Mouse (Mus musculus) heart, adult 10 weeks (tissue): ENCODE measurements around the gene Dgki. TPM values are rescaled to one million over a fixed set of nuclear protein-coding genes. Genes with fewer than 3 reads are reported as not detected.

Source experiments
- polyA plus RNA-seq: library from polyadenylated mRNA; stranded (reverse); fragments of 350-450 nt; fragmentation: Illumina TruSeq; extraction: RNeasy Lipid Tissue Mini Kit (QIAGEN cat#74804); gene quantifications from one replicate; pipeline ENCODE4 v1.2.3, GENCODE M21; 2014; ENCODE audit warnings: low read depth, low replicate concordance

Dgki gene
- 0.29 TPM for polyA plus RNA-seq

DNA sequence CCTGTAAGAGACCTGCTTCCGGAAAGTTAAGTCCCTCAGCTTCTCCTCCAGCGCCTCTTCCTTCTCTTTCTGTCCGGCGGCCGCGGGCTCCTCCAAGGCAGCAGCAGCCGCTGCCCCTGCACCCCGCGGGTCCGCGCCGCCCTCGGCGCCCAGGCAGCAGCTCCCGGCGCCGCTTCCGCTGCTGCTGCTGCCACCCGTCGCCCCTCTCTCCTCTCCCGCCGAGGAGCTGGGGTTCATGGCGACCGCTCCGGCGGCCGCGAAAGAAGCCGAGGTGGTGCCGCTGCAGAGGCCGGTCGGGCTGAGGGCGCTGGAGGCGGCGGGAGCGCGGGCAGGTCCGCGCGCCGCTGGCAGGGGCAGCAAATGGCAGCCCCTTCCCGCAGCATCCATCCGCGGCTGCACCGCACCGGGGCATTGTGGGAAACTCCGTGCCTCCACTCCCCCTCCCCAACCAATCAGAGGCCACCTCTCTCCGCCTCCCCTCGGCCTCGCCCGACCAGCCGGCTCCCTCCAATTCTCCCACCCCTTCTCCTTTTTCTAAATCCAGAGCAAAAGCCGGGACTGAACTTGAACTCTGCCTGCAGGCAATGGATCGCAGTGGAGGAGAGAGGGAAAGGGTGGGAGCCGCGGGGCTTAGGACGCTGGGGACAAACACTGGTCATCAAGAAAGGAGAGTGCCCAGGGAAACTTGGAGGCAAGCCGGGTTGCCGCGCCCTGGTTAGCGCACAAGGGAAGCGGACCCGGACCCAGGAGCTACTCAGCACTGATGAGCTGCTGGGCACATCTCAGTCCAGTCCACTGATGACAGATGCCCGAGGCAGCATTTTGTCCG lies at the start of gene Dgki:
Gene Dgki (minus strand): TSS at position 623 of the 829 bp plus-strand sequence.

DNA sequence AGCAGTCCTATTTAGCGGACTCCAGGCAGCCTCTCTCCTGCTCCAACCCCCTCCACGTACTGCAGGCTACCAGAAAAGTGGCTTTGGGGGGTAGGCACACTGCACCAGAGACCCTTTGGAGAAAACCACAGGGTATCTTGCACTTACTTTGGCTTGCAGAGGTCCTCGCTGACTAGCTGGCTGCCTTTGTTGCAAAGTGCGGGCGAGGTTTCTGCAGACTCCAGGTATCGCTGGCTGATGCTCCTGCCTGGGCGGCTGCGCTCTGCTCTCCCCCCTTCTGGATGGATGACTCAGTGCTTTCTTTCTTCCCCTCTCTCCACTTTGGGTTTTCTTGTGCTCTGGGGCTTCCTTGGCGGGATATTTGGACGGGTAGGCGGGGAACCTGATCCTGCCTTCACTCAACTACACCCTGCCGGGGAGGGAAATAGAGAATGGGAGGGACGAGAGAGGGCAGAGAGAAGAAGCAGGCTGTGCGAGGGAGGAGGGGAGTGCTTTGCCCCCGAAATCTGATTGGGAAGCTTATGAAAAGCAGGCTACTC lies 490.2 kb downstream of the Dgki start, which contains the start of gene Ptn:
Gene Ptn (minus strand): TSS at position 474 of the 539 bp plus-strand sequence.

Other genes starting within 250 kb of the Dgki start
- gene Creb3l2, start 142.0 kb upstream of the Dgki start, polyA plus RNA-seq: 24.4 TPM
- 0.21 TPM for gene Akr1d1, start 230.0 kb upstream of the Dgki start, polyA plus RNA-seq